Mouse (Mus musculus): ENCODE data around the gene Dnajb5.
A peak's percentile ranks its signal among the peaks of the same experiment; 100 is the strongest.

GRCm38 (mm10) chr4:42949676-42950051 lies at the start of gene Dnajb5:
- no peak for TF ChIP-seq CTCF (IDR thresholded peaks at IDR 0.05; ENCODE audit: control insufficient read depth, insufficient read depth, insufficient replicate concordance, low read depth, low read length)
- peak; percentile 58; the same call in 1 of the 2 replicates for TF ChIP-seq POLR2A (IDR thresholded peaks at IDR 0.05; ENCODE audit: control insufficient read depth, low read depth, low read length)

Measured in testis, adult 2 months (tissue).